Mouse (Mus musculus) G1E (cell line): ENCODE results near the gene Wscd1. TPM values are rescaled to one million over a fixed set of nuclear protein-coding genes. Genes with fewer than 3 reads are reported as not detected.

Experiments used
- ATAC-seq: 2 replicates; pipeline ENCODE4 v1.8.0; 2016; ENCODE audit warnings: mild to moderate bottlenecking; ENCODE audit not compliant: insufficient number of reproducible peaks, poor library complexity, low FRiP score, severe bottlenecking; ENCODE audit errors: extremely low read depth
- DNase-seq: peaks from one replicate; pipeline ENCODE4 v3.0.0; 2012; ENCODE audit warnings: low spot score
- H3K27me3 ChIP-seq: 2 replicates; pipeline ENCODE4 v1.6.1; 2012; ENCODE audit warnings: mild to moderate bottlenecking, low read length, inconsistent platforms; ENCODE audit not compliant: insufficient read depth
- H3K36me3 ChIP-seq: replicated peaks from 2 replicates; pipeline ENCODE3; 2012; ENCODE audit warnings: mild to moderate bottlenecking, inconsistent platforms
- H3K4me1 ChIP-seq: 2 replicates; pipeline ENCODE4 v1.6.1; 2012; ENCODE audit warnings: low read depth, low read length, inconsistent platforms, mixed read lengths; ENCODE audit not compliant: insufficient read depth
- H3K4me3 ChIP-seq: 2 replicates; pipeline ENCODE4 v1.5.1; 2012; ENCODE audit warnings: low read depth, mild to moderate bottlenecking, inconsistent platforms, low read length, moderate library complexity, mixed read lengths
- H3K9me3 ChIP-seq: replicated peaks from 2 replicates; pipeline ENCODE4 v1.6.1; 2012; ENCODE audit warnings: inconsistent platforms
- CTCF ChIP-seq: IDR thresholded peaks from 2 replicates; pipeline ENCODE4 v1.5.1; 2012; ENCODE audit warnings: low read depth, low read length, inconsistent platforms, mixed read lengths
- GATA1 ChIP-seq: IDR thresholded peaks from 2 replicates; pipeline ENCODE4 v1.6.1; 2012; ENCODE audit warnings: borderline replicate concordance, low read length, inconsistent platforms, mixed read lengths
- GATA2 ChIP-seq: IDR thresholded peaks from 2 replicates; pipeline ENCODE4 v1.6.1; 2012; ENCODE audit warnings: low read depth, low read length, inconsistent platforms, borderline replicate concordance
- POLR2AphosphoS5 ChIP-seq: IDR thresholded peaks from 2 replicates; pipeline ENCODE4 v1.6.1; 2012; ENCODE audit warnings: low read depth, low read length, inconsistent platforms; ENCODE audit not compliant: insufficient replicate concordance
- TAL1 ChIP-seq: conservative IDR thresholded peaks from 2 replicates; pipeline ENCODE4 v1.6.1; 2012; ENCODE audit warnings: low read depth, low read length, inconsistent platforms, mixed read lengths
- polyA plus RNA-seq: library from polyadenylated mRNA; stranded (reverse); fragments of >175 nt; gene quantifications from 2 replicates; pipeline ENCODE4 v1.2.3, GENCODE M21; 2012
- total RNA-seq, 2 experiments: library from RNA; stranded (forward) in 1 of 2; stranded (reverse) in 1 of 2; fragments of 200-1000 nt in 1 of 2; fragments of >200 nt in 1 of 2; fragmentation: Nextera tagmentation in 1 of 2; gene quantifications; 2 replicates each; pipeline ENCODE4 v1.2.3; 2014 to 2017

Gene Wscd1
- total and polyA plus RNA-seq, 3 experiments, result 0.33 TPM; not detected in 2

- H3K27me3 ChIP-seq, result no peaks in the 10 kb centered on the region
- H3K4me1 ChIP-seq, result no peaks in the 10 kb centered on the region
- H3K36me3 ChIP-seq, result no peaks in the 10 kb centered on the region
- DNase-seq, result no peak
- no peak overlapping the region for H3K4me3 ChIP-seq
- peaks cover 75% of the 10 kb centered on the region for H3K9me3 ChIP-seq
- TF ChIP-seq GATA1, result no peak
- no peak for TF ChIP-seq GATA2
- no peak for TF ChIP-seq CTCF
- TF ChIP-seq TAL1, result no peak
- no peak for TF ChIP-seq POLR2AphosphoS5
- no peak for ATAC-seq
Measured at GRCm38 (mm10) chr11:71824971-71825370, 75.3 kb downstream of the Wscd1 start.
